Mouse (Mus musculus) cortical plate, adult 2 months (tissue): ENCODE results near the gene Cnot1.

ENCODE experiments used
- CTCF ChIP-seq: fragments of 200-500 bp; IDR thresholded peaks from 2 replicates; pipeline ENCODE4 v1.5.1; 2011; ENCODE audit warnings: mild to moderate bottlenecking, control low read depth, low read length; ENCODE audit not compliant: insufficient read depth; ENCODE audit errors: extremely low read depth
- POLR2A ChIP-seq: fragments of 200-500 bp; IDR thresholded peaks from 2 replicates; pipeline ENCODE4 v1.6.1; 2011; ENCODE audit warnings: mild to moderate bottlenecking, low read length, control low read depth; ENCODE audit not compliant: insufficient read depth; ENCODE audit errors: extremely low read depth

GRCm38 (mm10) chr8:95716546-95717335 is 90.5 kb downstream of the Cnot1 start:
- TF ChIP-seq CTCF (no peak), POLR2A (no peak)
